Mouse (Mus musculus): ENCODE measurements around the gene Kcnc3.

The Kcnc3 gene

GRCm38 (mm10) chr7:44590402-44591347 is at the start of gene Kcnc3:
Gene Kcnc3 (plus strand): TSS chr7:44590664.
- peak; percentile 98 for DNase-seq

GRCm38 (mm10) chr7:44542555-44542954 is 47.9 kb upstream of the Kcnc3 start:
- DNase-seq: no peak

DNA sequence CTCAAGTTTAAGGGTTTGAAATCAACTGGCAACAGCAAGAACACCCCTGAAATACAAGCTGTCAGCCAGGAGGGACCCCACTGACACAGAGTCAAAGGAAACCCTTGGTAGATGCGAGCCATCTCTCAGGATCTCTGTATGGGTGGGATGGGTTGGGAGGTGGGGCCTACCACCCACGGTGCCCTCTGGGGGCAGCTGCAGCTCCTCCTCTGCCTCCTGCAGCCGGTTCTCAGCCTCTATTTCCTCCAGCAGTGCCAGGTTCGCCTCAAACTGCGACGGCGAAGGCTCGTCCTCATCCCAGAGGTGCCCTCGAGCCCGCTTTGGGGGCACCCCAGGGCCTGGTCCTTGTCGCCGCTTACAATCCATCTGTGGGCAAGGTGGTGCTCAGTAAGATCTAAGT is 47.4 kb upstream of the Kcnc3 start:
- no peak for DNase-seq

GRCm38 (mm10) chr7:44546274-44546673 is 44.2 kb upstream of the Kcnc3 start:
- DNase-seq: no peak

GRCm38 (mm10) chr7:44547041-44547440 is 43.4 kb upstream of the Kcnc3 start:
- DNase-seq: no peak

DNA sequence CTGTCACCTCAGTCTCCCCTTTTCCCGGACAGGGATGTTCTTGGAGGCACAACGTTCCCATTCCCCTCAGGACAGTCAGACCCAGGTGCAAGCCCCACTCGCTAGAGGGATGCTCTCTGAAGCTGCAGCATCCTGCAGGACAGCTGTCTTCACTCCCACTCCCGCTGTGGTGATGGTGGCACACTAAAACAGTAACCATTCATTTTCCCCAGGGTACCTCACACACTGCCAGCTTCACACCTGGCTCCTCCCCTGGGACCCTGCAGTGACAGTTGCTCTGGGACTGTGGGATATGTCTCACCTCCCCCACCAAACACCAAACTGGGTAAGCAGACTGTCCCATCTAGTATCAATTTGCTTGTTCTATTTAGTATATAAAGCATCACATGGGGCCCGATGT is 42.7 kb upstream of the Kcnc3 start:
- no peak for DNase-seq

DNA sequence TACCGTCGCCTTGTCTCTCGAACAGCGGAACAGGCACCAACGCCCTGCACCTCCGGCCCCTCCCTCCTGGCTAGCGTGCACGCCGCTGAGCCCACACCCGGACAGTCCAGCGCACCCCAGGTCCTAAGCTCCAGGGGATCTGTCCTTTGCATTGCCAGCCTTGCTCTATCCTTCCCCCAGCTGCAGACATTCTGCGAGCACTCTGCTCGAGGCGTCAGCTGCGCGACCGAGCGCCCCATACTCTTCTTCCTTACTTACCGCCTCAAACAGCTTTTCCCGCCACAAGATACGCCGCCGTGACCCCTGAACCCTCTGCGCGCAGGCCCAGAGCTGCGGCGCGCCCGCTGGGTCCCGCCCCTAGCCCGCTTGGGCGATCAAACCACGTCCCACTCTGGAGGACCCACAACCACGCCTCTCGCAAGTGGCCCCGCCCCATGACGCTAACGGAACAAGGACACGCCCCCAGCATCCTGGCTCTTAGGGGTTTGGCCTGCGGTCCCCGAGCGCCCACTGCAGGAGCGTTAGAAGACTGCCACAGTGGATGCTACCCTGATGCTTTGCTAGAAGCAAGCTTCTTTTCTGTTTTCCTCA is 41.9 kb upstream of the Kcnc3 start, which contains the start of gene Pold1:
Pold1 (minus strand) TSS at position 353 of the 591 bp plus-strand sequence.
- peak; percentile 99 for DNase-seq

DNA sequence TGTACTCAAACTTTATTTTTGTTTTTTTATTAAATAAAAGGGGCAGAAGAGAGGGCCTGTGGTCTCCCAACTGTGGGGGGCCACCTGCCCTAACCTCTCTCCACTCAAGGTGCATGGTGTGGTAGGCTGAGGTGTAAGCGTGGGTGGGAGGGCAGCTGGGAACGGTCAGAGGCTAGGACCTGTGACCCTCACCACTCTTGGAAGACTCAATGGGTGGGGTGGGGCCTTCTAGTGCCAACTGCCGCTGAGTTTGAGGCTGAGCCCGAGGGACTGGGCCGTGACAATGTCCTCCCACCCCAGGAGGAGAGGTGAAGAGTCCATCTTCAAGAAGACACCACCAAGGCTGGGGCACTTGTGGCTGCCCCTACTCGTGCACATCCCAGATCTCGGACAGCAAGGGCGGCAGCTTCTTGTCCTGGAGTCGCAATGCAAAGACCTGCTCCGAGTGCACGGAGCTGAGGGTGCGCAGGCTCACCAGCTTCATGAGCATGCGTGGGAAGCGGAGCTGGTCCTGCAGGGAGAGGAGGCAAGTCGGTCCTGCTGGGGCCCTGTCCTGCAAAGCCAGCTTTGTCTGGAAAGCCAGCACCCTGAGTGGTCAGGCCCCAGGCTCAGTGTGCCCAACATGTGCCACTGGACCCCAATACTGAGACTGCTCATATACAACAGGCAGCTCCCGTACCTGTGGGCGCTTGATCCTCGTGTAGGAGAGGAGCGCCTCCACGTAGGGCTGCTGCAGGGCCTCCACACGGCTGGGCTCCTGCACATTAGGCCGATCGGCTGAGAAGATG is 40.6 kb upstream of the Kcnc3 start:
- DNase-seq: no peak

DNA sequence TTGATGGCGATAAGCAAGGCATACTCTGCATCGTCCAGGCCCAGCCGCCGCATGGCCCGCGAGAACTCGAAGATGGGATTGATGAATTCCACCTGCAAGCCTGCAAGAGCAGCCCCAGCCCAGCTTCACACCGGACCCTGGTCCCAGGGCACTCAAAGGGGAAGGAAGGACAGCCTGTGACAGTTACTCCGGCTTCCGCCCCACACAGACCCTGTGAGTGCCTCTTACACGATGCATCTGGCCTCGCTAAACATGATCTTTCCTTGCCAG is 40.1 kb upstream of the Kcnc3 start:
- no peak for DNase-seq

GRCm38 (mm10) chr7:44551301-44551700 is 39.2 kb upstream of the Kcnc3 start:
- DNase-seq: no peak

DNA sequence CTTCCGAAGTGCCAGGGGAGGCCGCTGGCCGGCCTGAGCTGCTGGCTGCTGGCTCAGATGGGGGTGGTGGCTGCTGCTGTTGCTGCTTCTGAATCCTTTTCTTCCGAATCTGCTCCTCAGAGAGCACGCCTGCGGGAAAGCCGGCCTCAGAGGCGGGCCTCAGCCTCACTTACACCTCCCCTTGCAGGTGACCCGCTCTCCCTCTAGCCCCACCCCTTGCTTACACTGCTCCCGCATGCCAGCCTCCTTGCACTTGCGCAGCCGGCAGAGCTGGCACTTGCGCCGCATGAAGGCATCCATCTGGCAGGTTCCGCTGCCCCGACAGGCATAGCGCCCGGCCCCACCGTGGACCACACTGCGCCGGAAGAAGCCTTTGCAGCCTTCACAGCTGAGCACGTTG is 38.7 kb upstream of the Kcnc3 start:
- no peak for DNase-seq

DNA sequence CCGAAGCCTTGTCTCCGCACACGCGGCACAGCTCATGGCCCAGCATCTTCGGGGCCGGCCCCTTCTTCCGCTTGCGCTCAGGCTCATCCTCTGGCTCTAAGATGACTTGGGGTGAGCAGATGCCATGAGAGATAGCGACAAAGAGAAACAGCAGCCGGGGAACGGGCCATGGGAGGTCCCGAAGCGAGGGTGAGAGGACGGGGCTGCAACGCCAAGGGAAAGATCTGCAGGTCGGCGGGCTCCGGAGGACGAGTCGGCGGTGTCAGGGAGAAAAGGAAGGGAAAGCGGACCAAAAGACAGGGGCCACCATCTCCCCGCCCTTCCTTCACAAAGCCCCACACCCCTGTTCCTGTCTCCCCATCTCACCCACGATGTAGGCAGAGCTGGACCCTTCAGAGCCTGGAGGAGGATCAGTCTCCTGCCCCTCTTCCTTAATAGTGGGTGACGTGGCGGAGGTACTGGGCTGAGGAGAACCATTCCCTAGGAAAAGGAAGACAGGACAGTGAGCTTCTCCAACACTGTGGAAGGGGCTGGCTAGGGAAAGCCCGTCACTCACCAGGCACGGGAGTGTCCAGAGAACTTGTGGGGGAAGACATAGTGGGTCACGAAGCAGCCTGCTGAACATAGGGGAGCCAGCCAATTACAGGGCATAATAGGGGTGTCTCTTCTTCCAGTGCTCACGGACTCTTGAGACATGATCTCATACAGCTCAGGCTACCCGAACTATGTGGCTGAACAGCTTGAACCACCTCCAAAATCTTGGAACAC is 38.1 kb upstream of the Kcnc3 start:
- DNase-seq: no peak

DNA sequence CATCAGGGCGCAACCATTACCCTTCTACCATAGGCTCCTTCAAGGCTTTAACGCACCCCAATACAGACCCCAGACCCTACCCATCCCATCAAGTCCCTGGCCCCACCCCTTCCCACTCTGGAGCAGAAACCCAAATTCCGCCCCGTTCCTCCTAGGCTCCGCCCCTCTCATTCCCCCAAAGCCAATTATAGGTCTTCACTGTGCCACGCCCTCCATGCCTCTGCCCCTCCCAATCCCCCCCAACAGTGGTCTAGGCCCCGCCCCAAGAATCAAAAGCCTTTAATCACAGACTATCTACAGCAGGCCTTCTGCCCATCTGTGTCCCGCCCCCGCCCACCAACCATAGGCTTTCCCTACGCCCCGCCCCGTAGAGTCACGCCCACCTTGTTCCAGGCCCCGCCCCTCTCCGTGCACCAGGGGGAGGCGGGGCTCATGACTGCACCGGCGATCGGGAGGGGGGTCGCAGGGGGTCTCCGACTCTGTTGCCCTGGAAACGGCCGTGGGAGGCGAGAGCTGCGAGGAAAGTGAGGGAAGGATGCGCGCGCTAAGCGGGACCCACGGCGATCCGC is 37.2 kb upstream of the Kcnc3 start:
- DNase-seq: peak; percentile 96

- DNase-seq: peak; percentile 97
These were observed 36.6 kb upstream of the Kcnc3 start, which contains the start of gene Nr1h2 for GRCm38 (mm10) chr7:44553826-44554225. Gene Nr1h2 (minus strand): TSS chr7:44553951.

DNA sequence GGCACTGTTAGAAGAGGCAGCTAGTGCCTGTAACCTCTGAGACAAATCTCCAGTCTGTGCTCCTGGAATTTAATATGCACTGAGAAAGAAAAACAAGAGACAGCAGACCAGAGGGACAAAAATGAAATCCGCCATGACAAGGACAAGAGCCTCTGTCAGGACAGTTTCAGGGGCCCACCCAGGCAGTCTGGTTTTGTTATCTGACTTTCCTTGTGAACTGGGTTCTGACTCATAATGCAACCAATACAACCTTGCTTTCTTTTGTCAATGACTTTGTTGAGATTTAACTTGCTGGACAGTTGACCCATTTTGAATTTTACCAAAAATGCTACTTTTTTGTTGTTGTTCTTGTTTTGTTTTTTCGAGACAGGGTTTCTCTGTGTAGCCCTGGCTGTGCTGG is 32.8 kb upstream of the Kcnc3 start:
- DNase-seq: no peak

DNA sequence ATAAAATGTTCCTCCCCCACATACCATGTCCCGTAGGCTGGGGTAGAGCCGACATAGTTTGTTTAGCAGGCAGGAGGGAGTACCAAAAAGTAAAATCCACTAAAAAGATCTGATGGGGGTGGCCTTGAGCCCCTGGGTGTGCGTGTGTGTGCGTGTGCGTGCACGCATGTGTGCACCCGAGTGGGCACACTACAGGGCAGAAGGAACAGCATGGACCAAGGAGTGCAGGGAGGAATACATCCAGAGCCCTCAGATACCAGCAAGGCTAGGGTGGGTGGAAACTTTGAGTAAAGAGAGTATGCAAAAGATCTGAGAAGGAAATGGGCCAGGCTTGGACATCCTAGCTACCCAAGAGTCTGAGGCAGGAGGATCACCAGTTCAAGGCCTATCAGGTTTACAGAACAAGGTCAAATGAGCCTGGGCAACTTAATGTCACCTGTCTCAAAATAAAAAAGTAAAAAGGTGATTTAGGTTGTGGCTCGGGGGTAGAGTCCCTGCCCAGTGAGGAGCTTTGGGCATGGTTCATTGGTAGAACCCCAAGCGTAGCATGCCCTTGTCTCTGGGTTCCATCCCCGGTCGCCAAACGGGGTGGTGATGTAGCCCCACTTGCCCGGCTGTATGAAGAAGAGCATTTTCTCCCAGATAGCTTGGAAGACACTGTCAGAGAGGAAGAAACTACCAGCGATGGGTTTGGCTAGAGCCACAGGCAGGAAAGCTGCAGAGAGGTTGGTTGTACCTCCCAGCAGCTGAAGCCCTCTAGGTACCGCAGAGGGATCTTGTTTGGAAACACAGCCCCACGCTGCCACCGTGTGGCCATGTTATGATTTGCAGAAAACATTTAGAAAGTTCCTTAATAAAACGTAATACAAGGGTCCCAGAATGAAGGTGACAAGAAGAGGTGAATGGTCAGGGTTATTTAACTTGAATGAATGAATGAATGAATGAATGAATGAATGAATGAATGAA is 29.7 kb upstream of the Kcnc3 start:
- DNase-seq: peak; percentile 86

GRCm38 (mm10) chr7:44563284-44563683 is 27.2 kb upstream of the Kcnc3 start:
- DNase-seq: no peak

DNA sequence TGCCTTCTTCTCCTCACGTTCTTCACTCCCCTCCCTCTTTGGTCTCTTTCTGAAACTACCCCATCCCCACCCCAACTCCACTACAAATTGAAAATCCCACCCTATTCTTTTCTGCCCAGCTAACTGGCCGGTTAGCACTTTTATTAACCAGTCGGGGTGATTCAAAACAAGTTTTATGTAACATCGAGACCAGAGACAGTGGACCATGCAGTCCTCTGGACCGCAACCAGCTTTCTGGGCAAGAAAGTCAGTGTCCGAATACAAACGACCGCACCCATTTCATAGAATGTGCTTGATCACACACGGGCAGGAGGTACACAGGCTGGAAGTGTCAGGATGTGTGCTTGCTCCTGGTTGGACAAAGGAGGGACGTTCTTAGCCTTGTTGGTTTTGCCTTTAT is 26.0 kb upstream of the Kcnc3 start:
- DNase-seq: no peak

DNA sequence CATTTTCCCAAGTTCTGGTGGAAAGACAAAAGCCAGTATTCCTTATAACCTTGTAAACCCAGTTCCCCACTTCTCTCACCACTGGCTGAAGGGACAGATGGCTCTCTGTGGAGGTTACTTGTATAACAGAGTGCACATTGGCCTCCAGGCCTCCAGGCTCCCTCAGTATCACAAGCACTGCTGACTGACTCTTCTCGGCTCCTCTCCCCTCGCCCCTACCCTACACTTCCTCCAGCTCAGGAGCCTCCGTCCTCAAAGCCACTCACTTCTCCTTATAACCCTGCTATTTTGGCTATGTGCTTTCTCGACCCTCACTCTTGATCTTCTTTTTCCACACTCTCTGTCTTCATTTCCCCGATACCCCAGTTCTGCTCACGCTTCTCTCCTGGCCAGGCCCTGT is 25.1 kb upstream of the Kcnc3 start:
- DNase-seq: no peak

GRCm38 (mm10) chr7:44568803-44569202 is 21.7 kb upstream of the Kcnc3 start:
- DNase-seq: no peak

GRCm38 (mm10) chr7:44570989-44571388 is 19.5 kb upstream of the Kcnc3 start:
- DNase-seq: no peak

Measured in retina, postnatal 1 day (tissue).